Mouse (Mus musculus): Measurements from ENCODE around the gene Troap. TPM values are rescaled to one million over a fixed set of nuclear protein-coding genes. Genes with fewer than 3 reads are reported as not detected.
A peak's percentile ranks its signal among the peaks of the same experiment; 100 is the strongest.

The Troap gene
- polyA plus RNA-seq, 1 experiment from 2014 or later, result 8.4 TPM

DNA sequence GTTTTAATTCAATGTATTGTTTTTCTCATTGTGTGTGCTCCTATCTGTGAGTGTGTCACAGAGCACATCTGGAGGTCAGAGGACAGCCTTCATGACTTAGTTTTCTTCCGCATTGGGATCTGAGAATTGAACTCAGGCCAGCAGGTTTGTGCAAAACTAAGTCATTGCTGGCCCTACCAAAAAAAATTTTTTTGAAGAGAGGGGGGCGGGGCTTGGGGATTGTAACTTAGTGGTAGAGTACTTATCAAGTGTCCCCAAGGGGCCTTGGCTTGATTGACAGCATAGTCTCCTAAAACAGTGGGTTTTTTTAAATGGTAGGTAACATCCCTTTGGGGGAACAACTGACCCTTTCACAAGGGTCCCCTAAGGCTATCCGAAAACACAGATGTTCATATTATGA lies 36.8 kb downstream of the Troap start:
- Histone ChIP-seq H3K4me1 (replicated peaks) (no peaks in the 10 kb centered on the region), H3K27ac (no peak overlapping the region), H3K9me3 (no peaks in the 10 kb centered on the region), H3K27me3 (no peaks in the 10 kb centered on the region), H3K9ac (no peak overlapping the region), H3K4me3 (no peak overlapping the region), H3K4me2 (no peak overlapping the region), H3K36me3 (no peaks in the 10 kb centered on the region)
- no peak for ATAC-seq (ENCODE audit: low FRiP score)
- WGBS, result 86% methylated on average over 3 of the region's 3 CpGs

DNA sequence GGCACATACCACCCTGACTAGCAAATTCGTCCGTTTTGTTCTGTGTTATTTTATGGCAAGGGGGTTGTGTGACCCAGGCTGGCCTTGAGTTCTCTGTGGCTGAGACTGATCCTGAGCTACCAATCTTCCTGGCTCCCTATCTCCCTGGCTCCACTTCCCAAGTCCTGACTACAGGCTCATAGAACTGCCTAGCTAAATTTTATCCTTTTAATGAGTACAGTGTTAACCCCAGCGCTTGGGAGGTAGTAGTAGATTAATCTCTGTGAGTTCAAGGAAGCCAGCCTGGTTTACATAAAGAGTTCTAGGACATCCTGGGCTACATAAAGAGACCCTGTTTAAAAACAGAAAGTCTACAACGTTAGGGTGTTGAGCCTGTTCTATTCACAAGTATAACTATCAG lies 37.4 kb downstream of the Troap start:
- 72% methylated on average over 4 of the region's 4 CpGs for WGBS
- no peak for ATAC-seq (ENCODE audit: low FRiP score)
- Histone ChIP-seq H3K27ac (no peak overlapping the region), H3K36me3 (no peaks in the 10 kb centered on the region), H3K4me1 (replicated peaks) (no peaks in the 10 kb centered on the region), H3K9ac (no peak overlapping the region), H3K4me2 (no peak overlapping the region), H3K9me3 (no peaks in the 10 kb centered on the region), H3K27me3 (no peaks in the 10 kb centered on the region), H3K4me3 (no peak overlapping the region)

GRCm38 (mm10) chr15:99112843-99113395 lies 38.5 kb downstream of the Troap start:
- Histone ChIP-seq H3K36me3 (no peaks in the 10 kb centered on the region), H3K4me2 (0 out of 2 replicates have a peak overlapping the region, but pooled peaks have one; percentile 6), H3K4me3 (no peak overlapping the region), H3K9me3 (no peaks in the 10 kb centered on the region), H3K27me3 (no peaks in the 10 kb centered on the region), H3K4me1 (replicated peaks) (no peaks in the 10 kb centered on the region), H3K27ac (no peak overlapping the region), H3K9ac (no peak overlapping the region)
- no peak for ATAC-seq (ENCODE audit: low FRiP score)
- WGBS, result 53% methylated on average over 11 of the region's 11 CpGs

DNA sequence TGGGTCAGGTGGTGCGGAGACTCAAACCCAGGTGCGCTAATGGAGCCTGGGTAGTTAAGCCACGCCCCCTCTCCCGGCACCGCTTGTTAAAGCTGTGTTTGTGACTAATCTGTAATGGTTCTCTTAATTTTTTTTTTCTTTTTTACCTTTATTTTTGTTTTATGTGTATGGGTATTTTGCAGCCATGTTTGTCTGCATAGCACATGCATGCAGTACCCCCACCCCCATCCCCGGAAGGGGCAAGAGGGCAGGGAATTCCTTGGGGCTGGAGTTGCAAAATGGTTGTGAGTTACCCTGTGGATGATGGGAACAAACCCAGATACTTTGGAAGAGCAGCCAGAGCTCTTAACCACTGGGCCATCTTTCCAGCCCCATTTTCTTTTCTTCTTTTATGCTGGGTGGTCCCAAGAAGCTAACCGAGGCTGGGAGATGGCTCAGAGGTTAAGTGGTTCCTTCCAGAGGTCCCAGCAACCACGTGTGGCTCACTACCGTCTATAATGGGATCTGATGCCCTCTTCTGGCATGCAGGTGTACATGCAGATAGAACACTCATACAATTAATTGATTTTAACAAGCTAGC lies 39.1 kb downstream of the Troap start:
- H3K4me3 ChIP-seq, result no peak overlapping the region
- WGBS, result 10% methylated on average over 9 of the region's 9 CpGs
- H3K36me3 ChIP-seq, result no peaks in the 10 kb centered on the region
- no peaks in the 10 kb centered on the region for H3K27me3 ChIP-seq
- no peak overlapping the region for H3K9ac ChIP-seq
- H3K4me1 ChIP-seq (replicated peaks), result no peaks in the 10 kb centered on the region
- no peaks in the 10 kb centered on the region for H3K9me3 ChIP-seq
- ATAC-seq (ENCODE audit: low FRiP score), result no peak
- H3K4me2 ChIP-seq, result 0 out of 2 replicates have a peak overlapping the region, but pooled peaks have one; percentile 6
- H3K27ac ChIP-seq, result no peak overlapping the region

- Histone ChIP-seq H3K4me1 (replicated peaks) (no peaks in the 10 kb centered on the region), H3K36me3 (no peaks in the 10 kb centered on the region), H3K4me2 (no peak overlapping the region), H3K4me3 (no peak overlapping the region), H3K27me3 (no peaks in the 10 kb centered on the region), H3K9me3 (no peaks in the 10 kb centered on the region), H3K27ac (no peak overlapping the region), H3K9ac (no peak overlapping the region)
- 45% methylated on average over 14 of the region's 14 CpGs for WGBS
- no peak for ATAC-seq (ENCODE audit: low FRiP score)
These were observed 40.1 kb downstream of the Troap start for GRCm38 (mm10) chr15:99114312-99115064.

GRCm38 (mm10) chr15:99115065-99115423 lies 40.7 kb downstream of the Troap start:
- Histone ChIP-seq H3K9me3 (no peaks in the 10 kb centered on the region), H3K4me1 (replicated peaks) (no peaks in the 10 kb centered on the region), H3K9ac (no peak overlapping the region), H3K27me3 (no peaks in the 10 kb centered on the region), H3K4me2 (no peak overlapping the region), H3K36me3 (no peaks in the 10 kb centered on the region), H3K27ac (no peak overlapping the region), H3K4me3 (no peak overlapping the region)
- WGBS, result 91% methylated on average over 7 of the region's 7 CpGs
- ATAC-seq (ENCODE audit: low FRiP score), result no peak

DNA sequence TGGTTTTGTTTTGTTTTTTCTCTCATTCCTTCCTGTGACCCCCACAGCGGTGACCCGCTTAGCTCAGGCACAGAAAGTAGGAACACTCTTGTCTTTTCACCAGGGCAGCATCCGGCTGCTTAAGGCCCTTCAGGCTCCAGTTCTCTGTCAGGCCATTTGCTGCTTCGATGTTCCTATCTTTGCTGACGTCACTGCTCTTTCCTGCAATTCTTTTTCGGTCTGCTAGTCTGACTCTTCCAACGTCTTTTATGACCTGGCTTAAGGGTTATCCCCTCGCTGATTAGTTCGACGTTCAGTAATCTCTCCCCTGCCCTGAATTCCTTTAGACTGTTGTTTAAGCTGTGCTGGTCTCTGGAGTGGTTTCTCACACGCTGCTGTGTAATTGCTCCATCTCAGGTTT lies 42.2 kb downstream of the Troap start:
- Histone ChIP-seq H3K4me3 (no peak overlapping the region), H3K27ac (no peak overlapping the region), H3K4me2 (no peak overlapping the region), H3K9me3 (no peaks in the 10 kb centered on the region), H3K9ac (no peak overlapping the region), H3K4me1 (replicated peaks) (no peaks in the 10 kb centered on the region), H3K27me3 (no peaks in the 10 kb centered on the region), H3K36me3 (no peaks in the 10 kb centered on the region)
- ATAC-seq (ENCODE audit: low FRiP score), result no peak
- WGBS, result 77% methylated on average over 11 of the region's 11 CpGs

DNA sequence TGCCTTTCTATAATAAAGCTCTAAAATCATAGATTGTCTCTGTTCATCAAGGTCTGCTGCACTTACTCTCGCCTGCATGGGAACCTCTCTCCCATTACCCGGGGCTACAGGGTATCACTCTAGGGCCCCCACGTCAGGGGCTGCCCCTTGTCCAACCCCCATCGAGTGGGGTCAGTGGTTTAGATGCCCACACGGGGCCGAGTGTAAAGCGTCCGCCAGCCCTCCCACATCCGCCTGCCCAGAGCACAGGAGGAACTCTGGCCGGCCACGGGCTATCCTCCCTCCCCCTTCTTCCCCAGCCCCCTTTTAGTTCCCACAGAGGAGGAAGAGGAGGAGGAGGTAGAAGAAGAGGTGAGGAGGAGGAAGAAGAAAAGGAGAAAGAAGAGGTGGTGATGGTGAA lies 46.4 kb downstream of the Troap start:
- no peak for ATAC-seq (ENCODE audit: low FRiP score)
- H3K4me1 ChIP-seq (replicated peaks), result peaks cover 6% of the 10 kb centered on the region; the same call in 1 of the 2 replicates
- no peak overlapping the region for H3K9ac ChIP-seq

DNA sequence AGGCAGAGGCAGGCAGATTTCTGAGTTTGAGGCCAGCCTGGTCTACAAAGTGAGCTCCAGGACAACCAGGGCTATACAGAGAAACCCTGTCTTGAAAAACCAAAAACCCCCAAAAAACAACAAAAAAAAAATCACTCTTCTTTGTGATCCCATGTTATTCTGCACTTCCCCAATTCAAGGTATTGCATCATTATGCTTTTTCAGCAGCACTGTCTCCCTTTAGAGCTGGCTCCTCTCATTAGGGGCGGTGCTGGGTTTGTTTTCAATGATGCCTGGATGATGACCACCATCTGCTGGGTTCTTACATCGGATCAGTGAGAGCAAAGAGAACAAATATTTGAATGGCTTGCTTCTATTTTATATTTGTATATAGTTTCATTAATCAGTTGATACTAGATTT lies 48.3 kb downstream of the Troap start:
- no peak overlapping the region for H3K4me2 ChIP-seq
- H3K27me3 ChIP-seq, result no peaks in the 10 kb centered on the region; the same call in 1 of the 2 replicates
- H3K4me3 ChIP-seq, result no peak overlapping the region
- no peaks in the 10 kb centered on the region for H3K9me3 ChIP-seq
- no peaks in the 10 kb centered on the region for H3K36me3 ChIP-seq
- 91% methylated on average over 2 of the region's 2 CpGs for WGBS
- no peak overlapping the region for H3K9ac ChIP-seq
- peaks cover 9% of the 10 kb centered on the region for H3K4me1 ChIP-seq (replicated peaks)
- no peak for ATAC-seq (ENCODE audit: low FRiP score)
- no peak overlapping the region for H3K27ac ChIP-seq

More for the DNA sequence above, 46.4 kb downstream of the Troap start:
- Histone ChIP-seq H3K36me3 (no peaks in the 10 kb centered on the region), H3K27me3 (no peaks in the 10 kb centered on the region; the same call in 1 of the 2 replicates), H3K4me2 (no peak overlapping the region), H3K9me3 (no peaks in the 10 kb centered on the region), H3K4me3 (no peak overlapping the region), H3K27ac (no peak overlapping the region)
- WGBS, result 10% methylated on average over 11 of the region's 11 CpGs

- H3K27me3 ChIP-seq, result no peaks in the 10 kb centered on the region; the same call in 1 of the 2 replicates
- peak within 1 kb of the TSS; percentile 84 for H3K9ac ChIP-seq
- ATAC-seq (ENCODE audit: low FRiP score), result no peak
- 2% methylated on average over 12 of the region's 12 CpGs for WGBS
- peaks cover 38% of the 10 kb centered on the region for H3K4me1 ChIP-seq (replicated peaks)
- peak within 1 kb of the TSS; percentile 62 for H3K4me2 ChIP-seq
- no peaks in the 10 kb centered on the region for H3K36me3 ChIP-seq
- no peaks in the 10 kb centered on the region for H3K9me3 ChIP-seq
- H3K27ac ChIP-seq, result peak within 1 kb of the TSS; percentile 96
- peak within 1 kb of the TSS; percentile 67 for H3K4me3 ChIP-seq
These were observed 51.3 kb downstream of the Troap start, which contains the start of gene Spats2 for GRCm38 (mm10) chr15:99125711-99126080. Spats2 (plus strand) TSS chr15:99125916.

GRCm38 (mm10) chr15:99126081-99126815 lies 51.9 kb downstream of the Troap start:
- under 1% methylated on average over 97 of the region's 115 CpGs for WGBS
- H3K9ac ChIP-seq, result peak overlapping the region; percentile 84
- ATAC-seq (ENCODE audit: low FRiP score), result peak; percentile 92

DNA sequence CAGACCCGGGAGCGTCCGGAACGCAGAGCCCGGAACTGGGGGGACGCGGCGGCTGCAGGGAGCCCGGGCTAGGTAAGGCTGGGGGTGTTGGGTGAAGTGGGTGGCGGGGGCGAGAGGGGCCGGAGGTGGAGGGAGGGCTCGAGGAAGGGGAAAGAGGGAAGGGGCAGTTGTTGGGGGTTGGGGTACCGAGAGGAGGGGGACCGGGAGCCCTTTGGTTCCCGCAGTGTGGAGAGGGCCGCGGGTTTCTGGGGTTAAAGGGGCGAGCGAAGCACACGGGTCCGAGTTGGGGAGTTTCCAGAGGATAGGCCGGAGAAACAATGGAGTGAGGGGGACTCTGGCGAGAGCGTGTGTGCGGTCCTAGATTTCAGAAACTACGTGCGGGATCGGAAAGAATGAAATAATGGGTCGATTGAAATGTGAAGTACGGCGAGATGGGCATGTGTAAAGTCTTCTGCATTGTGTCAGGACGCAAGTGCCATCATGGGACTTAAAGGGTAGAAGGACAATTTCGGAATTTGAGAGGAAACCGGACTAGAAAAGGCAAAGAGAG lies 52.5 kb downstream of the Troap start:
- Histone ChIP-seq H3K4me2 (peak overlapping the region; percentile 62), H3K4me3 (peak overlapping the region; percentile 67), H3K27me3 (no peaks in the 10 kb centered on the region; the same call in 1 of the 2 replicates), H3K9me3 (no peaks in the 10 kb centered on the region), H3K36me3 (no peaks in the 10 kb centered on the region), H3K4me1 (replicated peaks) (peaks cover 50% of the 10 kb centered on the region), H3K27ac (peak overlapping the region; percentile 96), H3K9ac (peak overlapping the region; percentile 84)
- peak; percentile 56 for ATAC-seq (ENCODE audit: low FRiP score)
- WGBS, result under 1% methylated on average over 35 of the region's 35 CpGs

More at GRCm38 (mm10) chr15:99126081-99126815, 51.9 kb downstream of the Troap start:
- H3K4me2 ChIP-seq, result peak overlapping the region; percentile 62
- H3K4me1 ChIP-seq (replicated peaks), result peaks cover 44% of the 10 kb centered on the region
- H3K9me3 ChIP-seq, result no peaks in the 10 kb centered on the region
- H3K36me3 ChIP-seq, result no peaks in the 10 kb centered on the region
- peak overlapping the region; percentile 96 for H3K27ac ChIP-seq
- H3K27me3 ChIP-seq, result no peaks in the 10 kb centered on the region; the same call in 1 of the 2 replicates
- peak overlapping the region; percentile 67 for H3K4me3 ChIP-seq

Measured in hindbrain, embryonic 13.5 days (tissue).